Mouse (Mus musculus) kidney, postnatal 10 days (tissue): ENCODE data around the gene Gm44805.

Experiments used
- DNase-seq: peaks from one replicate; pipeline ENCODE4 v3.0.0; 2021; ENCODE audit warnings: mixed read lengths

Gm44805 gene

GRCm38 (mm10) chr7:19628192-19628535, 53.1 kb downstream of the Gm44805 start:
- DNase-seq = no peak

GRCm38 (mm10) chr7:19627721-19628120, 53.5 kb downstream of the Gm44805 start:
- DNase-seq = no peak

- no peak for DNase-seq
Measured at GRCm38 (mm10) chr7:19623433-19623832, 57.8 kb downstream of the Gm44805 start.

GRCm38 (mm10) chr7:19622241-19622640, 59.0 kb downstream of the Gm44805 start:
- no peak for DNase-seq
